Mouse (Mus musculus) neural tube, embryonic 11.5 days (tissue): ENCODE measurements around the gene Klf6. TPM values are rescaled to one million over a fixed set of nuclear protein-coding genes. Genes with fewer than 3 reads are reported as not detected.

Source experiments
- ATAC-seq: fragments of 200-750 bp; cut with Nextera tagmentation; 2 replicates; pipeline ENCODE4 v1.8.0; 2017; ENCODE audit warnings: moderate number of reproducible peaks, mild to moderate bottlenecking, moderate TSS enrichment, moderate library complexity; ENCODE audit not compliant: insufficient read depth, low FRiP score, low TSS enrichment
- DNase-seq: peaks from one replicate; pipeline ENCODE4 v3.0.0-alpha.2; 2015; ENCODE audit warnings: low spot score
- H3K27ac ChIP-seq: fragments of 300-500 bp; sonication (generic); 2 replicates; pipeline ENCODE4 v1.5.1; 2014; ENCODE audit warnings: low read depth, mild to moderate bottlenecking, low read length
- H3K27me3 ChIP-seq: fragments of 300-500 bp; sonication (generic); 2 replicates; pipeline ENCODE4 v1.6.1; 2014; ENCODE audit warnings: mild to moderate bottlenecking, low read length, mixed read lengths; ENCODE audit not compliant: control insufficient read depth, insufficient read depth
- H3K36me3 ChIP-seq: fragments of 300-500 bp; sonication (generic); 2 replicates; pipeline ENCODE4 v1.6.1; 2014; ENCODE audit warnings: mild to moderate bottlenecking, low read length, moderate library complexity, mixed read lengths; ENCODE audit not compliant: control insufficient read depth, insufficient read depth
- H3K4me1 ChIP-seq: fragments of 300-500 bp; sonication (generic); 2 replicates; pipeline ENCODE4 v1.6.1; 2014; ENCODE audit warnings: low read length, mixed read lengths; ENCODE audit not compliant: control insufficient read depth, insufficient read depth
- H3K4me2 ChIP-seq: fragments of 300-500 bp; sonication (generic); 2 replicates; pipeline ENCODE4 v1.6.1; 2014; ENCODE audit warnings: low read depth, mild to moderate bottlenecking, moderate library complexity
- H3K4me3 ChIP-seq: fragments of 300-500 bp; sonication (generic); 2 replicates; pipeline ENCODE4 v1.5.1; 2014; ENCODE audit warnings: low read depth, low read length
- H3K9ac ChIP-seq: fragments of 300-500 bp; sonication (generic); 2 replicates; pipeline ENCODE4 v1.6.1; 2014; ENCODE audit warnings: mild to moderate bottlenecking, low read length
- H3K9me3 ChIP-seq: fragments of 300-500 bp; sonication (generic); 2 replicates; pipeline ENCODE4 v1.6.1; 2016; ENCODE audit warnings: low read length; ENCODE audit not compliant: control insufficient read depth
- WGBS: fragments of 180-500 bp; shearing (Covaris S2); extraction: QIAGEN DNeasy Blood & Tissue Kit; methylation state at CpG from one replicate; pipeline ENCODE4 v1.1.7; 2014; 5-methylcytosine and 5-hydroxymethylcytosine counted together
- microRNA-seq: library from miRNA; unstranded; fragments of <30 nt; microRNA quantifications from one replicate; pipeline ENCODE4, GENCODE M21; 2016
- polyA plus RNA-seq: library from polyadenylated mRNA; unstranded; fragments of >200 nt; fragmentation: Nextera tagmentation; extraction: Ambion mirVana; gene quantifications from 2 replicates; pipeline ENCODE4 v1.2.1, GENCODE M21; 2014

Klf6 gene
- polyA plus RNA-seq, 1 experiment from 2014 or later = 55.7 TPM

- ATAC-seq = no peak
- H3K27me3 ChIP-seq = no peaks in the 10 kb centered on the region
- 50% methylated on average over 3 of the region's 3 CpGs for WGBS
- no peaks in the 10 kb centered on the region for H3K9me3 ChIP-seq
- no peaks in the 10 kb centered on the region for H3K4me1 ChIP-seq
- H3K4me2 ChIP-seq = no peak overlapping the region
- no peak overlapping the region for H3K9ac ChIP-seq
- DNase-seq = no peak
- no peak overlapping the region for H3K27ac ChIP-seq
- no peak overlapping the region for H3K4me3 ChIP-seq
- no peaks in the 10 kb centered on the region for H3K36me3 ChIP-seq
Measured at GRCm38 (mm10) chr13:5899641-5900040, 38.4 kb downstream of the Klf6 start.

- Histone ChIP-seq H3K27ac (no peak overlapping the region), H3K9ac (no peak overlapping the region), H3K4me3 (no peak overlapping the region), H3K4me1 (no peaks in the 10 kb centered on the region), H3K9me3 (no peaks in the 10 kb centered on the region), H3K4me2 (no peak overlapping the region), H3K27me3 (no peaks in the 10 kb centered on the region), H3K36me3 (no peaks in the 10 kb centered on the region)
- WGBS = 68% methylated on average over 3 of the region's 3 CpGs
- no peak for DNase-seq
- no peak for ATAC-seq
Measured at GRCm38 (mm10) chr13:5913201-5913600, 51.9 kb downstream of the Klf6 start.

GRCm38 (mm10) chr13:5917360-5917759 is 56.1 kb downstream of the Klf6 start:
- no peak for ATAC-seq
- DNase-seq = no peak
- Histone ChIP-seq H3K4me1 (no peaks in the 10 kb centered on the region), H3K27me3 (no peaks in the 10 kb centered on the region), H3K4me3 (no peak overlapping the region), H3K9ac (no peak overlapping the region), H3K4me2 (no peak overlapping the region), H3K27ac (no peak overlapping the region), H3K36me3 (no peaks in the 10 kb centered on the region), H3K9me3 (no peaks in the 10 kb centered on the region)

GRCm38 (mm10) chr13:5919966-5920365 is 58.7 kb downstream of the Klf6 start:
- H3K9ac ChIP-seq = no peak overlapping the region
- H3K4me2 ChIP-seq = no peak overlapping the region
- ATAC-seq (no peak), DNase-seq (no peak)
- H3K27me3 ChIP-seq = no peaks in the 10 kb centered on the region
- H3K4me3 ChIP-seq = no peak overlapping the region
- H3K27ac ChIP-seq = no peak overlapping the region
- no peaks in the 10 kb centered on the region for H3K36me3 ChIP-seq
- H3K4me1 ChIP-seq = no peaks in the 10 kb centered on the region
- 81% methylated on average over 4 of the region's 4 CpGs for WGBS
- no peaks in the 10 kb centered on the region for H3K9me3 ChIP-seq

Small RNAs within 50 kb of the gene (microRNA-seq; reads per million reads assigned to microRNA genes)
- not detected for gene Gm26043
